Mouse (Mus musculus): Measurements from ENCODE around the gene Hspb1.

DNA sequence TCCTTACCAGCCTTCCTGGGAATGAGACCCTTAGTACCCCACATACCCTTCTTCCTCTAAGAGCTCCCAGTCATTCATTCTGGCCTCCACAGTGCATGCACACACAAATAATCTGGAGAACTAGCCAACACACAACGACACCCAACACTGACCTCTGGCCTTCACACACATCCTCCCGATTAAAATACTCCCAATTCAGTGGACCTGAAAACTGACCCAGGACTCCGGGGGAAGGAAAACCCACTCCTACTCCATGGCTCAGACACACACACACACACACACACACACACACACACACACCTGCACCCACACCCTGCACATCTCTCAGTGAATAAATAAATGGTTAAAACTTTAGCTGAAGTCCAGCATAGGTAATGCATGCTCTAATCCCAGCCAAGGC, 32.2 kb downstream of the Hspb1 start:
- TF ChIP-seq EP300 (IDR thresholded peaks at IDR 0.05; ENCODE audit: low read length) (no peak), USF1 (IDR thresholded peaks at IDR 0.05; ENCODE audit: low read depth, low read length) (no peak), CHD2 (IDR thresholded peaks at IDR 0.05; ENCODE audit: low read length) (no peak), CTCF (conservative IDR thresholded peaks at IDR 0.05 in 1 of 2, IDR thresholded peaks at IDR 0.05 in 1 of 2; ENCODE audit: low read depth in 2 of 2, low read length in 2 of 2) (no peak), MAZ (IDR thresholded peaks at IDR 0.05; ENCODE audit: low read depth, low read length) (no peak), POLR2A (IDR thresholded peaks at IDR 0.05; ENCODE audit: low read depth, low read length) (peak; percentile 3; the same call in 1 of the 2 replicates), HCFC1 (IDR thresholded peaks at IDR 0.05; ENCODE audit: low read depth, low read length) (no peak), MXI1 (IDR thresholded peaks at IDR 0.05; ENCODE audit: low read depth, low read length) (no peak), POLR2AphosphoS2 (IDR thresholded peaks at IDR 0.05; ENCODE audit: low read depth, low read length) (no peak), RAD21 (IDR thresholded peaks at IDR 0.05; ENCODE audit: low read depth, low read length) (no peak)

All from CH12.LX (cell line).